Mouse (Mus musculus): ENCODE measurements around the gene Arsb. TPM values are rescaled to one million over a fixed set of nuclear protein-coding genes. Genes with fewer than 3 reads are reported as not detected.

The Arsb gene
- polyA plus RNA-seq (2017; shearing (Covaris generic)), result 10 to 100 TPM; 18.9 to 21.3 TPM

DNA sequence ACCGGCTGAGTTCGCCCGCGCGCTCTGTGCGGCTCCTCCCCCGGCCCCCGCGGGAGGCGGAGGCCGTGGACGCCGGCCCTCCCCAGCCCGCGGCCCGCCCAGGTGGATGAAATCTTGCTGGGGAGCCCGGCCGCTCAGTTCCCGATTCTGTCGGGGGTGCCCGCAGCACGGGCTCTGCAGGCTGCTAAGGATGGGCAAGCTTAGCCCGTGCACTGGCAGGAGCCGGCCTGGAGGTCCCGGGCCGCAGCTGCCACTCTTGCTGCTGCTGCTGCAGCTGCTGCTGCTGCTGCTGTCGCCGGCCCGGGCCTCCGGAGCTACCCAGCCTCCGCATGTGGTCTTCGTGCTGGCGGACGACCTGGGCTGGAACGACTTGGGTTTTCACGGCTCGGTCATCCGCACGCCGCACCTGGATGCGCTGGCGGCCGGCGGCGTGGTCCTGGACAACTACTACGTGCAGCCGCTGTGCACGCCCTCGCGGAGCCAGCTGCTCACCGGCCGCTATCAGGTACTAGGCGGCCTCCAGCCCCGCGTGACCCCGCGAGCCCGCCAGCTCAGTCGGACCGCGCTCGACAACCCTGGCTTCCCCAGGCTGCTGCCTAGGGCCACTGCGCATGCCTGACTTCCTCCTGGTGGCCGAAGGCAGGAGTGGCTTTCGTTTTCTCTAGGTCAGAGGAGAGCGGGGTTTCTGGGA, at the start of gene Arsb:
Arsb (plus strand) TSS at position 43 of the 691 bp plus-strand sequence.

Other genes with a start within 250 kb of the Arsb start
- gene Bhmt, start 133.7 kb upstream of the Arsb start, polyA plus RNA-seq (2017; shearing (Covaris generic)), result under 1 TPM; 0.34 to 0.82 TPM
- 1 to 10 TPM in 1 of 2 experiments, not detected in 1; 1.4 TPM for gene Bhmt2, start 97.3 kb upstream of the Arsb start, polyA plus RNA-seq (2017; shearing (Covaris generic))
- 1 to 10 TPM in 1 of 2 experiments, under 1 TPM in 1; 0.63 to 1.6 TPM for gene Dmgdh, start 97.2 kb upstream of the Arsb start, polyA plus RNA-seq (2017; shearing (Covaris generic))

All from inflammation-experienced regulatory T-cells (primary cell).